Mouse (Mus musculus) kidney, embryonic 14.5 days (tissue): ENCODE measurements around the gene Sh3rf1. TPM values are rescaled to one million over a fixed set of nuclear protein-coding genes. Genes with fewer than 3 reads are reported as not detected.
"Not testable (repeated sequence)": the region's sequence is repeated elsewhere in the genome, so short reads cannot be mapped to it uniquely, and the experiment has no call there.

Source experiments
- ATAC-seq: fragments of 200-750 bp; cut with Nextera tagmentation; 2 replicates; pipeline ENCODE4 v1.8.0; 2017; ENCODE audit warnings: moderate number of reproducible peaks, mild to moderate bottlenecking, moderate TSS enrichment, moderate library complexity; ENCODE audit not compliant: low FRiP score, low TSS enrichment
- H3K27ac ChIP-seq: fragments of 300-500 bp; sonication (generic); 2 replicates; pipeline ENCODE4 v1.5.1; 2014; ENCODE audit warnings: low read depth, mild to moderate bottlenecking, low read length, moderate library complexity, mixed read lengths
- H3K27me3 ChIP-seq: fragments of 300-500 bp; sonication (generic); 2 replicates; pipeline ENCODE4 v1.6.1; 2014; ENCODE audit warnings: mild to moderate bottlenecking, low read length; ENCODE audit not compliant: control insufficient read depth, insufficient read depth
- H3K36me3 ChIP-seq: fragments of 300-500 bp; sonication (generic); 2 replicates; pipeline ENCODE4 v1.6.1; 2014; ENCODE audit warnings: low read length, mixed read lengths; ENCODE audit not compliant: control insufficient read depth, insufficient read depth
- H3K4me1 ChIP-seq: fragments of 300-500 bp; sonication (generic); 2 replicates; pipeline ENCODE4 v1.6.1; 2014; ENCODE audit warnings: low read length, mixed read lengths; ENCODE audit not compliant: control insufficient read depth, insufficient read depth
- H3K4me2 ChIP-seq: fragments of 300-500 bp; sonication (generic); replicated peaks from 2 replicates; pipeline ENCODE4 v1.6.1; 2014; ENCODE audit warnings: low read depth, mild to moderate bottlenecking, low read length
- H3K4me3 ChIP-seq: fragments of 300-500 bp; sonication (generic); 2 replicates; pipeline ENCODE4 v1.5.1; 2014; ENCODE audit warnings: mild to moderate bottlenecking, low read length
- H3K9ac ChIP-seq: fragments of 300-500 bp; sonication (generic); 2 replicates; pipeline ENCODE4 v1.6.1; 2014; ENCODE audit warnings: low read depth, mild to moderate bottlenecking, low read length, moderate library complexity
- H3K9me3 ChIP-seq: fragments of 300-500 bp; sonication (generic); 2 replicates; pipeline ENCODE4 v1.6.1; 2016; ENCODE audit warnings: low read length; ENCODE audit not compliant: control insufficient read depth
- WGBS: fragments of 180-500 bp; shearing (Covaris S2); extraction: QIAGEN DNeasy Blood & Tissue Kit; methylation state at CpG from one replicate; pipeline ENCODE4 v1.1.7; 2014; 5-methylcytosine and 5-hydroxymethylcytosine counted together
- polyA plus RNA-seq: library from polyadenylated mRNA; unstranded; fragments of >200 nt; fragmentation: Nextera tagmentation; extraction: Ambion mirVana; gene quantifications from 2 replicates; pipeline ENCODE4 v1.2.1, GENCODE M21; 2014

Sh3rf1 gene
- polyA plus RNA-seq, 1 experiment from 2014 or later: 25.9 TPM

DNA sequence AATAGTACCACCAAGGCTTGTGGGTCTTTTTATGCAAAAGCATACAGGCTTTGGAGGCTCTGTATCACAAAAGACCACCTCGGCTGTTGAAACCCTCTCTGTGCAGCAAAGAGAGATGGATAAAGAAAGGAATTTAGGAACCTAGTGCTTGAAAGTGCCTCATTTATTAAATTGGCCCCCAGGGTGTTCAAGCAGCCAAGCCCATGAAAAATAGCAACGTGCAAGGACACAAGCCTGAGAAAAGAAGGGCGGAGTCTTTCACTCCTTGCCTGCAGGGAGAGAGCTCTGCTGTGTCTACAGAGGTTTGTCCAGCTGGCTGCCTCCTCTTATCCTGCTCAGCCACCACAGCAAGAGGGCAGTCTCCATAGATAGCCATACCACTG is 180.5 kb downstream of the Sh3rf1 start:
- Histone ChIP-seq H3K27ac (no peak overlapping the region), H3K4me3 (no peak overlapping the region), H3K36me3 (no peaks in the 10 kb centered on the region), H3K4me1 (no peaks in the 10 kb centered on the region; the same call in 1 of the 2 replicates), H3K9ac (no peak overlapping the region), H3K9me3 (no peaks in the 10 kb centered on the region), H3K27me3 (no peaks in the 10 kb centered on the region), H3K4me2 (no peak overlapping the region)
- WGBS: 49% methylated on average over 3 of the region's 3 CpGs
- 0 out of 2 replicates have a peak, but pooled peaks have one; percentile 61 for ATAC-seq

GRCm38 (mm10) chr8:61409081-61409480 is 185.4 kb downstream of the Sh3rf1 start:
- H3K27me3 ChIP-seq: no peaks in the 10 kb centered on the region; the same call in 1 of the 2 replicates
- no peak overlapping the region for H3K9ac ChIP-seq
- no peak for ATAC-seq
- no peak overlapping the region for H3K4me3 ChIP-seq
- no peak overlapping the region for H3K27ac ChIP-seq
- no peaks in the 10 kb centered on the region for H3K9me3 ChIP-seq
- no peak overlapping the region for H3K4me2 ChIP-seq
- no peaks in the 10 kb centered on the region for H3K36me3 ChIP-seq
- whole genome bisulfite sequencing: 69% methylated on average over 4 of the region's 4 CpGs
- no peaks in the 10 kb centered on the region for H3K4me1 ChIP-seq

DNA sequence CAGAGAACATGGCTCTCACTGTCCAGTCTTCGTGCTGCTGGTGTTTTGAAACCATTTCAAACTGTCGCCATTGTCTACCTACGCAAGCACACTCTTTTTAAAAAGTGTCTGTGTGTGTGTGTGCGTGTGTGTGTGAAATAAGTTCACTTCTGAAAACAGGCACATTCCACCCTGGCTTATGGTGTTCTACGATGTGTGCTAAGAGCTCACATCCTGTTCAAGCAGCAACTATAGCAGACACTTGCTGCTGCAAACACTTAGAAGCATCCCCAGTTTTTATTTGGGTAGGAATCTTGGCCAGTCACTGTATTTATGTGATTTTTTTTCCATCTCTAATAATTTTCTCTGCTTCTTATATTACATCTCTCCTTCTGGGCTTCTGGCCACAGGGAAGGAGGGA is 186.0 kb downstream of the Sh3rf1 start:
- not testable (repeated sequence) for H3K4me3 ChIP-seq, H3K27ac ChIP-seq, H3K27me3 ChIP-seq, H3K4me2 ChIP-seq, H3K4me1 ChIP-seq, H3K36me3 ChIP-seq, H3K9me3 ChIP-seq, ATAC-seq, H3K9ac ChIP-seq
- 89% methylated on average over 5 of the region's 5 CpGs for WGBS

- Histone ChIP-seq H3K9me3 (no peaks in the 10 kb centered on the region), H3K4me2 (no peak overlapping the region), H3K36me3 (no peaks in the 10 kb centered on the region), H3K27ac (no peak overlapping the region), H3K9ac (no peak overlapping the region), H3K4me1 (no peaks in the 10 kb centered on the region), H3K4me3 (no peak overlapping the region), H3K27me3 (no peaks in the 10 kb centered on the region)
- WGBS: 83% methylated on average over 3 of the region's 3 CpGs
- ATAC-seq: no peak
Measured at GRCm38 (mm10) chr8:61419521-61419920, 195.8 kb downstream of the Sh3rf1 start.

- peak; percentile 72; the same call in 1 of the 2 replicates for ATAC-seq
- H3K27me3 ChIP-seq: no peaks in the 10 kb centered on the region
- no peak overlapping the region for H3K4me3 ChIP-seq
- no peaks in the 10 kb centered on the region for H3K36me3 ChIP-seq
- H3K4me1 ChIP-seq: no peaks in the 10 kb centered on the region
- H3K9ac ChIP-seq: no peak overlapping the region
- H3K4me2 ChIP-seq: no peak overlapping the region
- no peak overlapping the region for H3K27ac ChIP-seq
- WGBS: 25% methylated on average over 6 of the region's 6 CpGs
- no peaks in the 10 kb centered on the region for H3K9me3 ChIP-seq
Measured at GRCm38 (mm10) chr8:61420166-61420565, 196.5 kb downstream of the Sh3rf1 start.

DNA sequence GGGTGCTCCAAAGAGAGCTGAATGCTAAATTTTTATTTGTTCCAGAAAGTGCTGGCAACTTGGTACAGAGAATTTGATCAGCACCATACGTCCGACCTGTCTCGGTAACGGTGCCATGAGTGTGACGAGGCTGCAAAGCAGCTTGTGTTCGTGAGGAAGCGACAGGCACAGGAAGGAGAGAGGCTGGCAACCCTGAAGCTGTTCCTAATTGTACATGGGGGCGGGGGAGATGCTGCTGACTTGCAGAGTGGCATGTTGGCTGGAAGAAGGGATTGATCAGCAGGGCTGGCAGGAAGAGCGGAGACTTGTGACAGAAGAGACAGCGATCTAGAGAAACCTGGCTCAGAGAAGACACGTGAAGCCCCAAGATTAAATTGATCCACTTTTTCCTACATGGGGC is 197.9 kb downstream of the Sh3rf1 start:
- Histone ChIP-seq H3K27ac (no peak overlapping the region; the same call in 1 of the 2 replicates), H3K27me3 (no peaks in the 10 kb centered on the region), H3K36me3 (no peaks in the 10 kb centered on the region), H3K4me1 (no peaks in the 10 kb centered on the region), H3K4me2 (no peak overlapping the region), H3K9ac (no peak overlapping the region), H3K9me3 (no peaks in the 10 kb centered on the region), H3K4me3 (no peak overlapping the region)
- no peak for ATAC-seq
- WGBS: 71% methylated on average over 11 of the region's 11 CpGs

DNA sequence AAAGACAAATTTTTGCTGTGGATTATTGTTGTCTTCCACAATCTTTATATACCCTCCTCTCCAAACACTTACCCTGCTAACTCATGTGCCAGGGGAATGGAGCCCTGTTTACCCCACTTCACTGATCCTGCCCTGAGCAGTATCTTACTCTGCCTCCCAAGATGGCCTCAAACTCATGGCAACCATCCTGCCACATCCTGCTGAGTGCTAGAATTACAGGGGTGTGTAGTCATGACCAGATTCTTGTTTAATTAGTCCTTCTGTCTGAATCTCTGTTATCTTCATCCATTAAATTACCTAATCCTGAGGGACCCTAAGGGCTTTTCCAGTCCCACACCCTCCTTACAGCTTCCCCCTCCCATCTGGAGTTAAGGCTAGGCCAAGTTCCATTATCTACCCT is 201.5 kb downstream of the Sh3rf1 start:
- H3K9me3 ChIP-seq: no peaks in the 10 kb centered on the region
- H3K36me3 ChIP-seq: no peaks in the 10 kb centered on the region
- H3K4me1 ChIP-seq: no peaks in the 10 kb centered on the region
- no peak overlapping the region for H3K4me3 ChIP-seq
- no peaks in the 10 kb centered on the region for H3K27me3 ChIP-seq
- H3K27ac ChIP-seq: no peak overlapping the region
- H3K4me2 ChIP-seq: no peak overlapping the region
- ATAC-seq: no peak
- no peak overlapping the region for H3K9ac ChIP-seq

DNA sequence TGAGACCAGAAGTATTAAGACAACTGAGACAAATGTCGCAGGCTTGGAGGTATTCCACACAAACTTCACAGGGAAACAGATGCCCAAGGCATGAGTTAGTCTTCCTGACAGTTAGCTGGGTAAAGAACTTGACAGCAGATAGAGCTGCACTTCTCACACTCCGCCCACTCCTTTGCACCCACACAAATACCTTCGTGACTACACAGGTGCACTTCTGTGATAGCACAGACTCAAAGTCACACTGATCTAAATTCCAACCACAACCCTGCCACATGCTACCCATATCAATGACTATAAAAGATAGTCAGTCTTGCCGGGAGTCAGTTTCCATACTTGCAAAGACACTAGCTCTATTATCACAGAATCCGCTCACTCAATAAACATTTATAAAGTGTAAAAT is 202.4 kb downstream of the Sh3rf1 start:
- Histone ChIP-seq H3K4me1 (no peaks in the 10 kb centered on the region), H3K36me3 (no peaks in the 10 kb centered on the region), H3K4me3 (no peak overlapping the region), H3K27ac (no peak overlapping the region), H3K9ac (no peak overlapping the region), H3K4me2 (no peak overlapping the region), H3K27me3 (no peaks in the 10 kb centered on the region), H3K9me3 (no peaks in the 10 kb centered on the region)
- ATAC-seq: no peak
- WGBS: 87% methylated on average over 5 of the region's 5 CpGs

DNA sequence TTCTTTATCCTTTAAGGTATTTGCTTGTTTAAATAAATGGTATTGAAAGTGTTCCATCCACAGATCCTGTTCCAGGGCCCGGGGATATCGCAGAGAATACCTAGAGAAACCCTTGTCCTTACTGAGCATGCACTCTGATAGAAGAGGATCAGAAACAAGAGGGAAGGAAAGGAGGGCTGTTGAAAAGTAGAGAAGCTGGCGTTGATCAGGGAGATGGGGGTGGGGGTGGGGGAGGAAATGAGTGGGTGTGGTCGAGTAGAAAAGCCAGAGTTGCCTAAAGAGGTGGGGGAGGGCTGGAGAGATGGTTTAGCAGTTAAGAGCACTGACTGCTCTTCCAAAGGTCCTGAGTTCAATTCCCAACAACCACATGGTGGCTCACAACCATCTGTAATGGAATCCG is 203.0 kb downstream of the Sh3rf1 start:
- no peak overlapping the region for H3K4me3 ChIP-seq
- no peaks in the 10 kb centered on the region for H3K36me3 ChIP-seq
- no peaks in the 10 kb centered on the region for H3K27me3 ChIP-seq
- WGBS: 71% methylated on average over 5 of the region's 5 CpGs
- no peak overlapping the region for H3K4me2 ChIP-seq
- no peak overlapping the region for H3K9ac ChIP-seq
- H3K27ac ChIP-seq: no peak overlapping the region
- no peaks in the 10 kb centered on the region for H3K4me1 ChIP-seq
- H3K9me3 ChIP-seq: no peaks in the 10 kb centered on the region
- ATAC-seq: no peak
